Mouse (Mus musculus) embryonic stem cell, embryonic (primary cell): ENCODE data around the gene Pip4k2b.

Experiments
- CTCF ChIA-PET, 4 experiments: fragments of 300-600 bp in 2 of 4; fragments of 350-600 bp in 2 of 4; sonication (Branson Sonifier 250); formaldehyde crosslinking; loops; one replicate each; lab custom pipeline; 2022; ENCODE audit warnings: inconsistent platforms in 2 of 4; lab: Charles Lee
- POLR2A ChIA-PET, 4 experiments: fragments of 300-600 bp in 2 of 4; fragments of 350-600 bp in 2 of 4; sonication (Branson Sonifier 250); formaldehyde crosslinking; loops; one replicate each; lab custom pipeline; 2022; ENCODE audit warnings: antibody characterized with exemption in 4 of 4, inconsistent platforms in 1 of 4; lab: Charles Lee

The Pip4k2b gene

GRCm38 (mm10) chr11:97714784-97715760 is 29.4 kb downstream of the Pip4k2b start:
- CTCF ChIA-PET: interaction anchor here (0.5 to 2.2 kb wide), 17 partner anchors 9 to 424 kb away, joined by 3 to 9 read pairs (median 4); partner anchors contain the start of gene Psmb3 (in 1 of the 4)
- POLR2A ChIA-PET: interaction anchor here (0.6 to 9.8 kb wide), 37 partner anchors 12 to 1680 kb away, joined by 3 to 133 read pairs (median 4); partner anchors contain the start of genes Psmb3 (in 2 of the 4), 1700001P01Rik (in 1 of the 4), Mllt6 (in 1 of the 4) and Pcgf2 (in 1 of the 4)

- POLR2A ChIA-PET: interaction anchor here (0.6 to 9.8 kb wide), 38 partner anchors 8 to 1679 kb away, joined by 3 to 133 read pairs (median 4); partner anchors contain the start of genes Psmb3 (in 2 of the 4), 1700001P01Rik (in 1 of the 4), Mllt6 (in 1 of the 4) and Pcgf2 (in 1 of the 4)
- CTCF ChIA-PET: interaction anchor here (0.6 to 2.2 kb wide), 19 partner anchors 11 to 673 kb away, joined by 3 to 9 read pairs (median 4); partner anchors contain the start of gene Psmb3 (in 2 of the 4)
Measured at GRCm38 (mm10) chr11:97714356-97714755, 30.1 kb downstream of the Pip4k2b start.

GRCm38 (mm10) chr11:97713896-97714295 is 30.6 kb downstream of the Pip4k2b start:
- POLR2A ChIA-PET: interaction anchor here in 3 of 4 experiments (0.6 to 9.8 kb wide), 24 partner anchors 9 to 1679 kb away, joined by 3 to 133 read pairs (median 4); partner anchors contain the start of genes Psmb3 (in 2 of the 3), 1700001P01Rik (in 1 of the 3), Mllt6 (in 1 of the 3) and Pcgf2 (in 1 of the 3)
- CTCF ChIA-PET: interaction anchor here (0.7 to 2.2 kb wide), 13 partner anchors 10 to 674 kb away, joined by 3 to 9 read pairs (median 4); partner anchors contain the start of gene Psmb3 (in 2 of the 4)

- ChIA-PET POLR2A (interaction anchor here in 2 of 4 experiments (0.6 to 9.8 kb wide), 9 partner anchors 9 to 489 kb away, joined by 3 to 133 read pairs (median 5); partner anchors contain the start of genes Psmb3 (in 2 of the 2), 1700001P01Rik (in 1 of the 2), Fbxo47 (in 1 of the 2) and Pcgf2 (in 1 of the 2)), CTCF (interaction anchor here in 2 of 4 experiments (0.6 to 3.5 kb wide), 4 partner anchors 9 to 349 kb away, joined by 3 to 17 read pairs (median 5); partner anchors contain the start of gene Psmb3 (in 1 of the 2))
Measured at GRCm38 (mm10) chr11:97712286-97712685, 32.2 kb downstream of the Pip4k2b start.

- CTCF ChIA-PET: interaction anchor here in 2 of 4 experiments (0.8 to 3.5 kb wide), 5 partner anchors 8 to 246 kb away, joined by 3 to 17 read pairs (median 5); partner anchors contain the start of gene Psmb3 (in 1 of the 2)
- POLR2A ChIA-PET: interaction anchor here in 3 of 4 experiments (0.5 to 9.8 kb wide), 19 partner anchors 8 to 490 kb away, joined by 3 to 133 read pairs (median 4); partner anchors contain the start of genes Psmb3 (in 3 of the 3), Pcgf2 (in 2 of the 3), Fbxo47 (in 1 of the 3) and Rpl23 (in 1 of the 3)
Measured at GRCm38 (mm10) chr11:97711200-97711900, 33.2 kb downstream of the Pip4k2b start.

GRCm38 (mm10) chr11:97710067-97710466 is 34.4 kb downstream of the Pip4k2b start:
- ChIA-PET POLR2A (interaction anchor here in 3 of 4 experiments (0.6 to 9.8 kb wide), 18 partner anchors 9 to 317 kb away, joined by 3 to 133 read pairs (median 3); partner anchors contain the start of genes Pcgf2 (in 2 of the 3), Psmb3 (in 1 of the 3) and Rpl19 (in 1 of the 3)), CTCF (interaction anchor here (0.6 to 3.5 kb wide), 11 partner anchors 25 to 562 kb away, joined by 3 to 17 read pairs (median 4); no protein-coding TSS in a partner anchor)

GRCm38 (mm10) chr11:97703039-97703826 is 41.3 kb downstream of the Pip4k2b start, which contains the start of gene Psmb3:
Gene Psmb3 (plus strand): TSS chr11:97703399.
- ChIA-PET CTCF (interaction anchor here (0.5 to 2.0 kb wide), 24 partner anchors 9 to 375 kb away, joined by 3 to 21 read pairs (median 3); no protein-coding TSS in a partner anchor), POLR2A (interaction anchor here (0.6 to 20.0 kb wide), 98 partner anchors 8 to 787 kb away, joined by 3 to 941 read pairs (median 4); partner anchors contain the start of genes Pip4k2b (in 4 of the 4), 1700001P01Rik (in 3 of the 4), Cisd3 (in 3 of the 4) and Epop (in 3 of the 4))

- CTCF ChIA-PET: interaction anchor here (0.6 to 2.0 kb wide), 16 partner anchors 9 to 1950 kb away, joined by 3 to 21 read pairs (median 4); no protein-coding TSS in a partner anchor
- POLR2A ChIA-PET: interaction anchor here (0.6 to 20.0 kb wide), 80 partner anchors 8 to 1685 kb away, joined by 3 to 941 read pairs (median 5); partner anchors contain the start of genes Mllt6 (in 3 of the 4), Pip4k2b (in 3 of the 4), Cisd3 (in 2 of the 4) and Cwc25 (in 2 of the 4)
Measured at GRCm38 (mm10) chr11:97702393-97702745, 42.1 kb downstream of the Pip4k2b start.

- POLR2A ChIA-PET: interaction anchor here (0.6 to 20.0 kb wide), 55 partner anchors 9 to 1684 kb away, joined by 3 to 941 read pairs (median 7); partner anchors contain the start of genes Pip4k2b (in 3 of the 4), Cisd3 (in 2 of the 4), Cwc25 (in 2 of the 4) and Epop (in 2 of the 4)
- CTCF ChIA-PET: interaction anchor here in 3 of 4 experiments (0.6 to 2.0 kb wide), 3 partner anchors 56 to 1950 kb away, joined by 5 to 21 read pairs (median 9); no protein-coding TSS in a partner anchor
Measured at GRCm38 (mm10) chr11:97701581-97702392, 42.7 kb downstream of the Pip4k2b start.

GRCm38 (mm10) chr11:97700746-97701580 is 43.5 kb downstream of the Pip4k2b start:
- ChIA-PET POLR2A (interaction anchor here (0.6 to 20.0 kb wide), 37 partner anchors 8 to 1412 kb away, joined by 3 to 941 read pairs (median 5); partner anchors contain the start of genes Mllt6 (in 3 of the 4), Cisd3 (in 2 of the 4), Epop (in 2 of the 4) and 1700001P01Rik (in 1 of the 4)), CTCF (interaction anchor here in 3 of 4 experiments (0.5 to 3.0 kb wide), 5 partner anchors 23 to 287 kb away, joined by 3 to 11 read pairs (median 3); no protein-coding TSS in a partner anchor)

- ChIA-PET POLR2A (interaction anchor here (0.6 to 20.0 kb wide), 66 partner anchors 11 to 1413 kb away, joined by 3 to 941 read pairs (median 5); partner anchors contain the start of genes Cisd3 (in 4 of the 4), Mllt6 (in 3 of the 4), Epop (in 2 of the 4) and Rpl23 (in 2 of the 4)), CTCF (interaction anchor here (0.5 to 3.0 kb wide), 18 partner anchors 22 to 729 kb away, joined by 3 to 33 read pairs (median 4); no protein-coding TSS in a partner anchor)
Measured at GRCm38 (mm10) chr11:97700003-97700745, 44.3 kb downstream of the Pip4k2b start, which contains the start of gene Pcgf2. Gene Pcgf2 (minus strand): TSS chr11:97700497.

- ChIA-PET CTCF (interaction anchor here in 3 of 4 experiments (0.5 to 3.0 kb wide), 21 partner anchors 10 to 729 kb away, joined by 3 to 33 read pairs (median 5); partner anchors contain the start of gene Cisd3 (in 1 of the 3)), POLR2A (interaction anchor here (0.6 to 20.0 kb wide), 63 partner anchors 10 to 722 kb away, joined by 3 to 941 read pairs (median 6); partner anchors contain the start of genes Cisd3 (in 4 of the 4), Mllt6 (in 3 of the 4), Rpl23 (in 3 of the 4) and 1700001P01Rik (in 2 of the 4))
Measured at GRCm38 (mm10) chr11:97699626-97700002, 44.9 kb downstream of the Pip4k2b start.
